Mouse (Mus musculus) C2C12 (cell line): ENCODE measurements around the gene Ank2.

Experiments used
- CEBPB ChIP-seq: IDR thresholded peaks from one replicate; pipeline ENCODE4 v1.6.1; 2011; ENCODE audit warnings: low read depth, mild to moderate bottlenecking, control low read depth, moderate library complexity
- CTCF ChIP-seq: IDR thresholded peaks from one replicate; pipeline ENCODE4 v1.5.1; 2011; ENCODE audit not compliant: control insufficient read depth, insufficient read depth, insufficient read length
- FOSL1 ChIP-seq: IDR thresholded peaks from one replicate; pipeline ENCODE4 v1.8.0; 2011; ENCODE audit warnings: mild to moderate bottlenecking, low read length; ENCODE audit not compliant: poor library complexity, insufficient read depth, severe bottlenecking
- MAX ChIP-seq: IDR thresholded peaks from one replicate; pipeline ENCODE4 v1.6.1; 2011; ENCODE audit warnings: mild to moderate bottlenecking, control low read depth
- MYOD1 ChIP-seq: IDR thresholded peaks from one replicate; pipeline ENCODE4 v1.6.1; 2011; ENCODE audit warnings: low read depth; ENCODE audit not compliant: control insufficient read depth, insufficient read length
- MYOG ChIP-seq: IDR thresholded peaks from one replicate; pipeline ENCODE4 v1.6.1; 2011; ENCODE audit not compliant: control insufficient read depth, insufficient read length; ENCODE audit errors: extremely low read depth
- USF1 ChIP-seq: IDR thresholded peaks from one replicate; pipeline ENCODE4 v1.6.1; 2011; ENCODE audit warnings: low read depth, mild to moderate bottlenecking, control low read depth, moderate library complexity

DNA sequence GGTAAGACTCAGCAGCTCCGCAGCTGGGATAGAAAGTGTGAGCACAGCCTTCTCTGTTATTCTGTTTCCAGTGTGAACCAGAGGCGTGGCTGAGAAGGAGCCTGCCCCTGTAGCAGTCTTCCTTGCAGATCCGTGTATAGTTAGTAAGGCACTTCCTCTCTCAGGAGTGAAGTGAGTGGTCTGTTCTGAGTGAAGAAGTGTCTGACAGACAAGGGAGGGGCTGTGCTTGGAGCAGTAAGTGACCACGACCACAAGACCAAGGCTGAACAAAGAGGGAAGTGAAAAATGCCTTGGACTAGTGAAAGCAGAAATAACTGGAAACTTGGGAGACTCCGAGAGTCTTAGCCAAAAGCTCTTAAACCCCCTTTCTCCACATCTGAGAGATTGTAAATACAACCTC lies 143.9 kb downstream of the Ank2 start:
- TF ChIP-seq CTCF (no peak), MAX (no peak), MYOD1 (no peak), MYOG (no peak), USF1 (no peak), FOSL1 (no peak), CEBPB (no peak)
